Comparison of ENCODE assay signal across 8 mouse cellular contexts in genomic region chr17:50508775-50509250, GRCm38 (mm10). TPM values are rescaled to one million over a fixed set of nuclear protein-coding genes. Genes with fewer than 3 reads are reported as not detected.
DNase-seq lines count a peak whose midpoint lies in the region; ATAC-seq lines count a peak whose summit lies in the region.

No protein-coding gene starts in this region.

- H3K36me3 ChIP-seq in forebrain, embryonic 10.5 days (replicated peaks), result no peaks in the 10 kb centered on the region
- no peaks in the 10 kb centered on the region for H3K36me3 ChIP-seq in lung, embryonic 16.5 days (ENCODE audit: control insufficient read depth, insufficient read depth, low read length)

- H3K27me3 ChIP-seq in forebrain, embryonic 10.5 days (ENCODE audit: poor library complexity, severe bottlenecking), result peaks cover 16% of the 10 kb centered on the region
- H3K27me3 ChIP-seq in lung, embryonic 16.5 days (ENCODE audit: control insufficient read depth, insufficient read depth, low read depth, low read length), result no peaks in the 10 kb centered on the region

- peak; percentile 47 to 53 for DNase-seq in CD8-positive naive resting alpha-beta T cell, adult 2 months (ENCODE audit: low read depth in 2 of 2, low spot score in 2 of 2)
- DNase-seq in brain, adult 2 months (ENCODE audit: low read depth, low spot score), result peak; percentile 71
- DNase-seq in forebrain, embryonic 10.5 days (ENCODE audit: extremely low spot score, low spot score), result peak; percentile 86
- DNase-seq in heart, postnatal 10 days, result peak; percentile 84
- peak; percentile 84 to 89 for DNase-seq in kidney, postnatal 4 days
- peak; percentile 81 for DNase-seq in testis, postnatal 14 days (ENCODE audit: low spot score)

- intact Hi-C loops in heart, postnatal 10 days (cut with DNase I), result loop anchor here (2.0 to 5.0 kb wide), 4 partner anchors 38 to 286 kb away; partner anchors contain the start of gene Dazl

- under 1% methylated on average over 59 of the region's 72 CpGs for WGBS in forebrain, embryonic 10.5 days
- 0% methylated on average over 47 of the region's 72 CpGs for WGBS in lung, embryonic 16.5 days

- H3K9me3 ChIP-seq in forebrain, embryonic 10.5 days, result no peaks in the 10 kb centered on the region
- no peaks in the 10 kb centered on the region for H3K9me3 ChIP-seq in lung, embryonic 16.5 days (ENCODE audit: control insufficient read depth, low read length)

- peak overlapping the region; percentile 84 for H3K9ac ChIP-seq in lung, embryonic 16.5 days (ENCODE audit: low read length)

- peaks cover 31% of the 10 kb centered on the region for H3K4me1 ChIP-seq in forebrain, embryonic 10.5 days
- H3K4me1 ChIP-seq in lung, embryonic 16.5 days (replicated peaks; ENCODE audit: control insufficient read depth, insufficient read depth, low read length), result peaks cover 10% of the 10 kb centered on the region; the same call in 1 of the 2 replicates

- ATAC-seq in lung, embryonic 16.5 days (ENCODE audit: low read depth), result peak; percentile 85
- ATAC-seq in neutrophil, adult 5-6 weeks (ENCODE audit: extremely low read depth, insufficient number of reproducible peaks, low FRiP score, poor library complexity, severe bottlenecking), result peak; percentile 52

- peak overlapping the region; percentile 90 for H3K4me3 ChIP-seq in forebrain, embryonic 10.5 days
- H3K4me3 ChIP-seq in lung, embryonic 16.5 days (ENCODE audit: low read length), result peak overlapping the region; percentile 76

- peak overlapping the region; percentile 97 for H3K27ac ChIP-seq in forebrain, embryonic 10.5 days
- H3K27ac ChIP-seq in lung, embryonic 16.5 days (ENCODE audit: low read length), result peak overlapping the region; percentile 60; the same call in 1 of the 2 replicates

- H3K4me2 ChIP-seq in lung, embryonic 16.5 days (ENCODE audit: low read depth, low read length), result peak overlapping the region; percentile 65

RNA-seq across cellular contexts. Expression of gene Plcl2, which starts 0.4 kb away (rescaled TPM):
- polyA plus RNA-seq in forebrain, embryonic 10.5 days (2016; fragmentation: Nextera tagmentation; extraction: Ambion mirVana), result 5.1 and 5.7 TPM in 2 replicates
- 10 to 100 TPM; 11.0 to 11.6 TPM for total RNA-seq in heart, postnatal 10 days (2021)
- polyA plus RNA-seq in lung, embryonic 16.5 days (2015; fragmentation: Nextera tagmentation; extraction: Ambion mirVana), result 2.4 and 2.7 TPM in 2 replicates
- 93.9 and 102 TPM in 2 replicates for total RNA-seq in neutrophil, adult 5-6 weeks (2017)

Comparison
In these comparisons a context has a peak if more than half of its experiments do, and no peak if none do; other contexts are left out.
1. Peak in every context shown above with its lines: DNase-seq, ATAC-seq, H3K4me3 ChIP-seq and H3K27ac ChIP-seq.